Mouse (Mus musculus) midbrain, embryonic 10.5 days (tissue): ENCODE data around the gene Gas8. TPM values are rescaled to one million over a fixed set of nuclear protein-coding genes. Genes with fewer than 3 reads are reported as not detected.
"Not testable (repeated sequence)": the region's sequence is repeated elsewhere in the genome, so short reads cannot be mapped to it uniquely, and the experiment has no call there.

Experiments
- DNase-seq: peaks from one replicate; pipeline ENCODE4 v3.0.0-alpha.2; 2017; ENCODE audit warnings: low spot score
- H3K27ac ChIP-seq: fragments of 300-500 bp; sonication (generic); replicated peaks from 2 replicates; pipeline ENCODE4 v1.5.1; 2016; ENCODE audit warnings: mild to moderate bottlenecking
- H3K27me3 ChIP-seq: fragments of 300-500 bp; sonication (generic); 2 replicates; pipeline ENCODE4 v1.6.1; 2016; ENCODE audit warnings: low read depth, mild to moderate bottlenecking; ENCODE audit not compliant: poor library complexity, severe bottlenecking
- H3K36me3 ChIP-seq: fragments of 300-500 bp; sonication (generic); 2 replicates; pipeline ENCODE4 v1.6.1; 2016; ENCODE audit warnings: mild to moderate bottlenecking, moderate library complexity
- H3K4me1 ChIP-seq: fragments of 300-500 bp; sonication (generic); 2 replicates; pipeline ENCODE4 v1.6.1; 2016
- H3K4me3 ChIP-seq: fragments of 300-500 bp; sonication (generic); 2 replicates; pipeline ENCODE4 v1.5.1; 2016; ENCODE audit warnings: mild to moderate bottlenecking, moderate library complexity
- H3K9me3 ChIP-seq: fragments of 300-500 bp; sonication (generic); replicated peaks from 2 replicates; pipeline ENCODE4 v1.6.1; 2016; ENCODE audit warnings: mild to moderate bottlenecking
- WGBS: fragments of 180-500 bp; shearing (Covaris S2); methylation state at CpG from one replicate; pipeline ENCODE4 v1.1.7; 2016; 5-methylcytosine and 5-hydroxymethylcytosine counted together
- polyA plus RNA-seq: library from polyadenylated mRNA; unstranded; fragments of >200 nt; fragmentation: Nextera tagmentation; extraction: Ambion mirVana; gene quantifications from 2 replicates; pipeline ENCODE4 v1.2.1, GENCODE M21; 2016

Gene Gas8
- polyA plus RNA-seq, 1 experiment from 2014 or later = 42.5 TPM

DNA sequence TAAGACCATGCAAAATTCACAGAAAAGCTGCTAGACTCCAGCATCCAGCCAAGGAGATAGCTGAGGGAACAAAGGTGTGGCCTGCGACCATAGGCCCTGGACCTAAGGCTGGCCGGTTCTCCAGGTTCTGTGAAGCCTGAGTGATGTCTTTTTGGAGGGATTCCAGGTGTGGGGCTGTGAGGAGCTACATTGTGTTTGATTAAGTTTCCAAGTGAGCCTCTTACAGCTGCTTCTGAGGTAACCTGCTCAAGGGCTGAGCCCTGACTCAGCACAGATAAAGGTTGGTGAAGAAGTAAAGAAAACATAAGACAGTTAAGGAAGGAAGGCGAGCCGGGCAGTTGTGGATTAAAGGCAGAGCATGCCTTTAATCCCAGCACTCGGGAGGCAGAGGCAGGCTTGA lies 16.4 kb upstream of the Gas8 start:
- Histone ChIP-seq H3K36me3 (peaks cover 100% of the 10 kb centered on the region), H3K4me3 (no peak overlapping the region), H3K27ac (no peak overlapping the region), H3K4me1 (no peaks in the 10 kb centered on the region), H3K27me3 (no peaks in the 10 kb centered on the region), H3K9me3 (peaks cover 9% of the 10 kb centered on the region; the same call in 1 of the 2 replicates)
- no peak for DNase-seq
- 93% methylated on average over 5 of the region's 5 CpGs for WGBS

DNA sequence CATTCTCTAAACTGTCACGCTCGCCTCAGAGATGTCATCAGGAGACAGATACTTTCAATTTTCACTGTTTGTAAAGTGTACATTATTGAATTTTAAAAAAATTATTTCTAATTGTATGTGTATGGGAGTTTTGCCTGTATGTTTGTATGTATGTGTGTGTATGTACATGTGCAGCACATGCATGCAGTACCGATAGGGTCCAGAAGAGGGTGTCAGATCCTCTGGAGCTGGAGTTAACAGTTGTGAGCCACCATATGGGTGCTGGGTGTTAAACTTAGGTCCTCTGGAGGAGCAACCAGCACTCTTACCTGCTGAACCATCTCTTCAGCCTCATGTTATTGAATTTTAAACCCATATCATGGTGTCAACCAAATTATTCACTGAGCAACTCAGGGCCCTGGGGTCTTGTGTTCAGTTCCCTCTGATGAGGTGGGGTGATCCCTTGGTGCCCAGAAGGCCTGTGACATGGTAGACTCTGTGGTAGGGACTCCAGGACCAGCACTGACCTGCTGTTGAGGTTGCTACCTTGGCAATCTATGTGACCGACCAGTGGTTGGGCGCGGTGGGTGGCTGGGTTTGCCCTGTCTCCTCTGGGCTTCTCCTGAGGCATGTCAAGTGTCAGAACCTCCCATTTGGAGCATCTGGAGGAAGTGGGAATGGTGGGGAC lies 14.7 kb upstream of the Gas8 start:
- peaks cover 100% of the 10 kb centered on the region for H3K36me3 ChIP-seq
- WGBS = 99% methylated on average over 6 of the region's 6 CpGs
- no peaks in the 10 kb centered on the region for H3K27me3 ChIP-seq
- DNase-seq = no peak
- H3K4me3 ChIP-seq = no peak overlapping the region
- no peak overlapping the region for H3K27ac ChIP-seq
- H3K9me3 ChIP-seq = peaks cover 9% of the 10 kb centered on the region; the same call in 1 of the 2 replicates
- H3K4me1 ChIP-seq = no peaks in the 10 kb centered on the region

DNA sequence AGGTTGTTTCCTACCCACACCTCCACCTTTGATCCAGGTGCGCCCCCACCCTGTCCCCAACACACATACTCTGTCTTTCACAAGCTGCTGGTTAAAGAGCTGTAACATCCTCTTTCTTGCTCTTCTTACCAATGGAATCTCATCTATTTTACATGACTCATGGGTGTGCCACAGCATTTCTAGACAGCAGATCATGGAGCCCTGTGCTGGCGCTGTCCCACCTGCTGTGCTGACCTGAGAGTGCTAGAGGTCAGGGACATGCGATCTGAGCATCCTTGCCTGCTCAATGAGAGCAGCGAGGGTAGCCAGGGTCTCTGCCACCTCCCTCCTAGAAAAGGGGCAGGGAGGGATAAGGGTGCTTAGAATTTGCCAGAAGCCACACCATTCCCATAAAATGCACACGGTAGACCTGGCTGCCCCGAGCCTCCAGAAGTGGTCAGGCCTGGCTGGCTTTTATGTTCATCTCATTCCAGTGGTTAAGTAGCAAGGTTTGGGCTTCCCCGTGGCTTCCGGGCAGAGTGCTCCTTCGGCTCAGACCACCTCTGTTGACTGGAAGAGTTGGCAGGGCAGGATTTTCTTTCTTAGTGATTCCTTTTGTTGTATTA lies 13.9 kb upstream of the Gas8 start:
- H3K36me3 ChIP-seq = peaks cover 100% of the 10 kb centered on the region
- H3K27ac ChIP-seq = no peak overlapping the region
- H3K9me3 ChIP-seq = peaks cover 9% of the 10 kb centered on the region; the same call in 1 of the 2 replicates
- H3K4me1 ChIP-seq = no peaks in the 10 kb centered on the region
- H3K27me3 ChIP-seq = no peaks in the 10 kb centered on the region
- no peak overlapping the region for H3K4me3 ChIP-seq
- no peak for DNase-seq
- 89% methylated on average over 9 of the region's 9 CpGs for WGBS

DNA sequence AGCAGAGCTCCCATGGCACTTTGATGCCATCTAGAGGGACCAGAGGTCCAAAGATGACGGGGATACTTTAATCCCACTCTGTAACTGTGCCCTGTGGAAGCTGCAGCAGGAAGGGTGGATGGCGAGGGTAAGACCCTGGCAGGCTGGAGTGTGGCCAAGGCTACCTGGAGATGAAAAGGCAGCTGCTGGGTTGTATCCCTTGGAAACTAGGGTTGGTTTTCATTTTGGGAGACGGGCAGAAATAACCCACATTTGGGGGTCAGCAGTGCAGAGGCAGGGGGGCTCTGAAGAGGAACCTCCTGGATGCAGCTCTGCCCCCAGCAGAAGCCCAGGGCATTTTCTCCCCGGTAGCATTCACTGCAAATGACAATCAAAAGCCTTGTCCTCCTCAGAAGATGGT lies 13.4 kb upstream of the Gas8 start:
- peaks cover 100% of the 10 kb centered on the region for H3K36me3 ChIP-seq
- H3K27me3 ChIP-seq = no peaks in the 10 kb centered on the region
- H3K4me3 ChIP-seq = no peak overlapping the region
- no peaks in the 10 kb centered on the region for H3K4me1 ChIP-seq
- H3K27ac ChIP-seq = no peak overlapping the region
- DNase-seq = no peak
- WGBS = 82% methylated on average over 4 of the region's 4 CpGs
- H3K9me3 ChIP-seq = peaks cover 9% of the 10 kb centered on the region; the same call in 1 of the 2 replicates

DNA sequence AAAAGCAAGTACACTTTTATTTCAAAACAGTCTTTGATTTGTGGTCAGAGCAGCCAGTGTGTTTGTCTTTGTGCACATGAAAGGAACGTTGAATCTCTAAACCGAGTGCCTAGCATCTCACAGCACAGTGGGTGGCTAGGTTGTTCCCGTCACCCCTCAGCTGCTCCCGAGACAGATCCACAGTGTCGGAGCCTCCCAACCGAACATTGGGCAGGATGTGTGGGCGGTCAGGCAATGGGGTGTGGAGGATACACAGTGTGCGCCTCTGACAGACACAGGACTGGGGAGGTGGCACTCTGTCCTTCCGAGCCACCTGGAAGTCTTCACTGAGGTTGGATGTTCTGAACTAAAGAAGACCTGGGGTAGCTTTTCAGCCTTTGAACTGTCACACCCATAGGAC lies 12.9 kb upstream of the Gas8 start:
- 87% methylated on average over 9 of the region's 9 CpGs for WGBS
- H3K4me3 ChIP-seq = no peak overlapping the region
- H3K27me3 ChIP-seq = no peaks in the 10 kb centered on the region
- no peaks in the 10 kb centered on the region for H3K4me1 ChIP-seq
- peaks cover 100% of the 10 kb centered on the region for H3K36me3 ChIP-seq
- no peak overlapping the region for H3K27ac ChIP-seq
- peaks cover 9% of the 10 kb centered on the region; the same call in 1 of the 2 replicates for H3K9me3 ChIP-seq
- no peak for DNase-seq

DNA sequence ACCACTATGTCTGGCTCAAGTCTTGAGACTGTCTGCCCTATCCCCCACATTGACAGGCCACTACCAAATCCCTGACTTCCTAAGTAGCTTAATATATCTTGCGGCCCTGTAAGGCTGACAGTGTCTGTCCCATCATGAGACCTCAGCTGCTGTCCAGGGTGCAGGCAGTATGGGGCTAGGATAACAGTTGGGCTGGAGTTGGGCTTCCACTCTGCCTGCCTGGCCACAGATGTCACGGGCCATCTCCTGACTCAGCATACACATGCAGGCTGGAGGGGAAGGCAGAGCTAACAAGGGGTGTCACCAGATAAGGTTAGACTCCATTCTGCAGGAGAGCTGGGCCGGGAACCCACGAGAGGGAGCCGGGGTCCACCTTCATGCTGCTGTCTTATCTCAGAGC lies 11.5 kb upstream of the Gas8 start:
- no peaks in the 10 kb centered on the region for H3K27me3 ChIP-seq
- H3K27ac ChIP-seq = no peak overlapping the region
- no peaks in the 10 kb centered on the region for H3K4me1 ChIP-seq
- no peak overlapping the region for H3K4me3 ChIP-seq
- 92% methylated on average over 5 of the region's 5 CpGs for WGBS
- no peak for DNase-seq
- peaks cover 9% of the 10 kb centered on the region; the same call in 1 of the 2 replicates for H3K9me3 ChIP-seq
- H3K36me3 ChIP-seq = peaks cover 89% of the 10 kb centered on the region

DNA sequence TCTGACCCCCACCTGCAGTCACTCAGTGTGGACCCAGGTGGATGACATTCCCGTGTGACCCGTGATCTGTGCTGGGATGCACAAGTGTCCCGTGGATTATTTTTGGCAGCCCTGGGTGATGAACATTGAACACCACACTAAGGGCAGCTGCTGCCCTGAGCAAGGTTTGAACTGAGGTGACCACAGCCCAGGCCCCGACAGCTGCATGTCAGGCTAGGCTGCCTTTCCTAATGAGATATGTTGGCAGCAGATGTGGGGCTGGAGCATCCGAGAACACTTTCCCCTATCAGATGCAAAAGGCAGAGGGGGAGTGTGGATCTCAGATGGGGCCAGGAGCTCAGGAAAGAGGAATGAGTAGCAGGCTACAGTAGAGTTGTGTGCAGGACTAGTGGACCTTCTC lies 7.8 kb upstream of the Gas8 start:
- peaks cover 36% of the 10 kb centered on the region for H3K27me3 ChIP-seq
- WGBS = 82% methylated on average over 5 of the region's 5 CpGs
- H3K4me1 ChIP-seq = peaks cover 28% of the 10 kb centered on the region
- H3K27ac ChIP-seq = no peak overlapping the region
- peaks cover 52% of the 10 kb centered on the region for H3K36me3 ChIP-seq
- DNase-seq = no peak
- H3K4me3 ChIP-seq = no peak overlapping the region
- no peaks in the 10 kb centered on the region for H3K9me3 ChIP-seq

DNA sequence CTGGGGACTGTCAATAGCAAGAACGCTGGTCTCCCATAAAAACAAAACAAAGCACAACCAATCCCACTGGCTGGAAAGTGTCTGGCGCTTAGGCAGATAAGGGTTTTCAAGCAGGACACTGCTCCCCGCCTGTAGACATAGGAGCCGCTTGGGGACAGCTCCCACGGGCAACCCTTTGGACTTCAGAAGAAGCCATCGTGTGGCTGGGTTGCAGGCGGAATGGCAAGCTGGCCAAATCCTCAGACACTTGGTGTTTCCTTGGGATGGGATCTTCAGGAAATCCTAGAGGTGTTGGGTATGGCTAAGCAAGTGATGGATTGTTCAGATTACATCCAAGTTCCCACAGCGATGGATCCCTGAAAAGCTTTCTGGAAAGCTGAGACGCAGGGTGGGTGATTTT lies 4.5 kb upstream of the Gas8 start:
- 5% methylated on average over 9 of the region's 9 CpGs for WGBS
- peak; percentile 27 for DNase-seq
- Histone ChIP-seq H3K36me3 (peaks cover 19% of the 10 kb centered on the region), H3K27ac (peak overlapping the region; percentile 92), H3K9me3 (no peaks in the 10 kb centered on the region), H3K27me3 (peaks cover 54% of the 10 kb centered on the region), H3K4me1 (peaks cover 43% of the 10 kb centered on the region), H3K4me3 (peak overlapping the region; percentile 82)

DNA sequence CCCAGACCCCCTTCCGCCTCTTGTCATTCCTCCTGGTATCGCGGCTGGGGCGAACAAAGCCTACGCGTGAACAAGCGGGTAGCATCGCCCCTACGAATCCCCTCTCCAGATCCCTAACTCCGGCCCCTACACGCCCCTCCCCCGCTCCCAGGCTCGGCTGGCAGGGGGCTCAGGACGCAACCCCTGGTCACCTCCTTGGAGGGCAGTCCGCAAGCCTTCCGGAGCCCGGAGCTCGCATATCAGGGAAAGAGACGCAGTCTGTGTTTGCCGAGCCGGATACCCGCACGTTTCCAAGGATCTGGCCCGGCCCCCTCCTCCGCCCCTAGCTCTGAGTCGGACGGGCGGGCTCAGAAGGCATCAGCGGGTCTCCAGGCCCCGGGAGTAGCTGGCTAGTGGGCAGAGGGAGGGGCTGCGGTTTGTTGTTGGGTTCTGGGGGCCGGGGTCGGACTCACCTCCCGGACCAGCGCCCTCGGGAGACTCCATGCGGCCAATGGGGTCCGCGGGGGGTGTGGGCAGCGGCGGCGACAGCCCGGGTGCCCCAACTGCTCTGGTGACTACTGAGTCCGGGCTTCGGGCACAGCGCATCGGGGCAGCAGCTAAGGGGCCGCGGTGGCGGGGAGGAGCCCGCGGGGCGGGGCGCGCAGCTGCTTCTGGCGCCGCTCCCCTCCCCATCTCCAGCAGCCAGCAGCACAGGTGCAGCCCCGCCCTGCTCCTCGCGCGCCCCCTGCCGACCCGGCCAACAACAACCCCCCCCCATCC lies 3.7 kb upstream of the Gas8 start, which contains the start of gene Dbndd1:
Gene Dbndd1 (minus strand): TSS at position 683 of the 759 bp plus-strand sequence.
- peak within 1 kb of the TSS; percentile 82 for H3K4me3 ChIP-seq
- no peaks in the 10 kb centered on the region for H3K9me3 ChIP-seq
- WGBS = under 1% methylated on average over 57 of the region's 63 CpGs
- H3K27ac ChIP-seq = peak within 1 kb of the TSS; percentile 92
- peaks cover 54% of the 10 kb centered on the region for H3K27me3 ChIP-seq
- H3K4me1 ChIP-seq = peaks cover 49% of the 10 kb centered on the region
- H3K36me3 ChIP-seq = peaks cover 10% of the 10 kb centered on the region
- peak; percentile 85 for DNase-seq

DNA sequence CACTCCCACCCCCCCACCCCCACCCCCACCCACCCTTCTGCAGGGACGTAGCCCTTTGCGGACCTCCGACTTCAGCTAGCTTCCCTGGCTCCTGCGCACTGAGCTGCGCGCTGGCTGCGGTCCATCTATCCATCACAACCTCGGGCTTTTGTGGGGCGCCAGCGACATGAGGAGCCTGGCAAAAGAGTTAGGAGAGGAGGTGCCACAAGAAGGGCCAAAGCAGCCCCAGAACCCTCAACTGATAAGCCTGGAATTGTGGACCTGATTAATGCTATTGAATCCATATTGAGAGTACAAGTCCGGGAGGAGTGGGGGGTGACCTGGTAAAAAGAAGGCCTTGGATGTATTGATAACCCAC lies 3.1 kb upstream of the Gas8 start:
- no peak for DNase-seq
- H3K36me3 ChIP-seq = peaks cover 9% of the 10 kb centered on the region
- peaks cover 52% of the 10 kb centered on the region for H3K4me1 ChIP-seq
- H3K27me3 ChIP-seq = peaks cover 54% of the 10 kb centered on the region
- whole genome bisulfite sequencing = 2% methylated on average over 11 of the region's 11 CpGs
- H3K4me3 ChIP-seq = peak overlapping the region; percentile 82
- peak overlapping the region; percentile 92 for H3K27ac ChIP-seq
- no peaks in the 10 kb centered on the region for H3K9me3 ChIP-seq

DNA sequence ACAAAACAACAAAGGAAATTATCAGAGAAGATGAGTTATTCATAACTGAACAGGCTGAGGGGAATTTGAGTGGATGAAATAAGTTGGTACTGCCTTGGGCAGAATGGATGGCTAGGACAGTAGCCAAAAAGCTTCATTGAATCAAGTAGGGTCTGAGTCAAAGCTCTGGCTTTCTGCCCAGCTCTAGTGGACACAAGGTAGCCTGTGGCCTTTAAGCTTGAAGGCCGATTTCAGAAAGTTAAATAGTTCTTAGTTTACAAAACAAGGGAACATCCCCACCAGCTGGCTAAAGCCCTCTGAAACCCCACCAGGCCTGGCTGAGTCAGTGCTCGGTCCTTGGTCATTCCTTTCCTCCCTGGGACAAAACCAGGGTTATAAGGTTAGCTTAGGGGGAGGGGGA lies 2.0 kb upstream of the Gas8 start:
- peaks cover 15% of the 10 kb centered on the region for H3K36me3 ChIP-seq
- no peak for DNase-seq
- no peaks in the 10 kb centered on the region for H3K9me3 ChIP-seq
- H3K4me3 ChIP-seq = no peak overlapping the region
- peaks cover 54% of the 10 kb centered on the region for H3K27me3 ChIP-seq
- WGBS = 36% methylated on average over 2 of the region's 2 CpGs
- peaks cover 52% of the 10 kb centered on the region for H3K4me1 ChIP-seq
- no peak overlapping the region for H3K27ac ChIP-seq

DNA sequence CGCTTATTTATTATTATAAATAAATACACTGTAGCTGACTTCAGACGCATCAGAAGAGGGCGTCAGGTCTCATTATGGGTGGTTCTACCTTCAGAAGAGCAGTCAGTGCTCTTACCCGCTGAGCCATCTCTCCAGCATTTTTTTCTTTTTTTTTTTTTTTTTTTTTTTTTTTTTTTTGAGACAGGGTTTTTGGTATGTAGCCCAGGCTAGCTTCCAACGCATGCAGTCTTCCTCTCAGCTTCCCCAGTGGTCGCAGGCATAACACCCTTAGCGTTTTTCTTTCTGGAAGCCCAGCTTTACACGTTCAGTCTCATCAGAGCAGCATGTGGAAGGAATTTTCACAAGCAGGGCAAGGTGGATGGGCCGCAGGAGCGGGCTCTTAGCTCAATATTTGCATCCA lies 462 bp upstream of the Gas8 start:
- H3K36me3 ChIP-seq = peaks cover 31% of the 10 kb centered on the region
- peaks cover 50% of the 10 kb centered on the region for H3K4me1 ChIP-seq
- no peak for DNase-seq
- H3K27ac ChIP-seq = no peak overlapping the region; the same call in 1 of the 2 replicates
- peak overlapping the region; percentile 80 for H3K4me3 ChIP-seq
- no peaks in the 10 kb centered on the region for H3K9me3 ChIP-seq
- 42% methylated on average over 10 of the region's 10 CpGs for WGBS
- H3K27me3 ChIP-seq = peaks cover 44% of the 10 kb centered on the region

DNA sequence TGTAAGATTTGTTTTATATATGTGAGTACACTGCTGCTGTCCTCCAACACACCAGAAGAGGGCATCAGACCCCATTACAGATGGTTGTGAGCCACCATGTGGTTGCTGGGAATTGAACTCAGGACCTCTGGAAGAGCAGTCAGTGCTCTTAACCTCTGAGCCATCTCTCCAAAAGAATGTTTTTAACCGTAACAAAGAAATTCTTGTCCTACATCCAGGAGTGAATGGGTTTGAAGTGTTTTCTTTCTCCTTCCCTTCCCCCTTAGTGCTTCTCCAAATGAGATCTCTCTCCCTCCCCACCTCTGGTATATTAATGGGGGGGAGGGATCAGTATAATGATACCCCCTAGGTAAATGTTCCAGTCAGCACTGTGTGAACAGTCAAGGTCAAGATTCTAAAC lies 1.4 kb downstream of the Gas8 start:
- H3K27ac ChIP-seq, H3K4me3 ChIP-seq, H3K9me3 ChIP-seq, DNase-seq: not testable (repeated sequence)
- peaks cover 25% of the 10 kb centered on the region for H3K27me3 ChIP-seq
- 90% methylated on average over 1 of the region's 1 CpGs for WGBS
- peaks cover 31% of the 10 kb centered on the region for H3K4me1 ChIP-seq
- H3K36me3 ChIP-seq = peaks cover 49% of the 10 kb centered on the region
